8 mouse cellular contexts compared by ENCODE assay signal in the genomic region with DNA sequence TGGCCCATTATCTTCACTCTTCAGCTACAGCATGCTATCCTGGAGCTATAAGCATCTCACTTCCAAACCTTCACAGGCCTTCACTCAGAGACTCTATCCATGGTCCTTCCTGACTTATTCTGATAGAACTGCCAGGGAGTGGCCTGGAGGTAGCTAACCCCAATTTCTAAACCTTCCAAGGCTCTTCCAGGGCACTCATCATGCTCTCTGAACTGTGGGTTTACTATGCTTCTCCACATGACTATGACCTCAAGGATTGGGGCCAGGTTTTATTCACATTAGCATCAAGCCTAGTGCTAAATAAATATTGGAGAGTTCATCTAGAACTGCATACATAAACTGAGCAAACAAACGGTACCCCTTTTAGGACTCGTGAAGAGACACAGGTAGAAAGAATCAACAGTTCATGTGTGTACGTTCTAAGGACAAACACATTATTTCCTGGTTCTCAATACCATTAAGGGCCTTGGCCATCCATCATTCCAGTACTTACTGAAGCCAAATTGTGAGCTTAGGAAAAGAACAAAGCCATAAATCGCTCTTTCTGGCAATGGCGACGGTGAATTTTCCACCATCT. TPM values are rescaled to one million over a fixed set of nuclear protein-coding genes. Genes with fewer than 3 reads are reported as not detected.
DNase-seq lines count a peak whose midpoint lies in the region; ATAC-seq and TF ChIP-seq lines count a peak whose summit lies in the region.

No protein-coding gene starts in this region.

- H3K4me2 ChIP-seq in heart, embryonic 14.5 days (ENCODE audit: low read length), result peak overlapping the region; percentile 65
- peak overlapping the region; percentile 97 for H3K4me2 ChIP-seq in liver, postnatal 0 days (ENCODE audit: low read depth, low read length)

- H3K9ac ChIP-seq in heart, embryonic 14.5 days (ENCODE audit: low read length), result peak overlapping the region; percentile 95
- peak overlapping the region; percentile 76 for H3K9ac ChIP-seq in liver, postnatal 0 days (replicated peaks)

- no peak for TF ChIP-seq POLR2A in bone marrow, adult 2 months (IDR thresholded peaks at IDR 0.05; ENCODE audit: borderline replicate concordance, control insufficient read depth, low read depth, low read length)

- no peaks in the 10 kb centered on the region for H3K9me3 ChIP-seq in heart, embryonic 14.5 days (ENCODE audit: control insufficient read depth, low read length)
- H3K9me3 ChIP-seq in liver, postnatal 0 days (ENCODE audit: low read length), result no peaks in the 10 kb centered on the region

- DNase-seq in layer of hippocampus, adult 2 months (ENCODE audit: low spot score in 2 of 2), result no peak
- no peak for DNase-seq in layer of hippocampus, postnatal 36 days
- DNase-seq in liver, postnatal 0 days, result no peak
- no peak for DNase-seq in right cerebral cortex, adult 2 months (ENCODE audit: low spot score in 2 of 2)
- DNase-seq in Muller cell, postnatal 12 days (ENCODE audit: inconsistent ontology term), result no peak
- DNase-seq in thymus, postnatal 14 days, result no peak

- peak overlapping the region; percentile 100 for H3K27ac ChIP-seq in layer of hippocampus, adult 2 months
- no peak overlapping the region; the same call in 1 of the 2 replicates for H3K27ac ChIP-seq in bone marrow, adult 2 months (ENCODE audit: control insufficient read depth, insufficient read depth, low read depth, low read length, poor library complexity)
- peak overlapping the region; percentile 98 to 99 for H3K27ac ChIP-seq in heart, embryonic 14.5 days (replicated peaks in 1 of 2; ENCODE audit: control insufficient read depth in 1 of 2, insufficient read depth in 1 of 2, low read depth in 2 of 2, low read length in 2 of 2)
- peak overlapping the region; percentile 82 for H3K27ac ChIP-seq in liver, postnatal 0 days (ENCODE audit: low read depth)

- no peaks in the 10 kb centered on the region for H3K27me3 ChIP-seq in heart, embryonic 14.5 days (ENCODE audit: control insufficient read depth, insufficient read depth, low read length)
- H3K27me3 ChIP-seq in liver, postnatal 0 days (ENCODE audit: insufficient read depth, low read length), result no peaks in the 10 kb centered on the region

- ATAC-seq in heart, embryonic 14.5 days (ENCODE audit: insufficient number of reproducible peaks, insufficient read depth, low FRiP score, low read depth), result no peak
- no peak for ATAC-seq in liver, postnatal 0 days

- H3K36me3 ChIP-seq in heart, embryonic 14.5 days (ENCODE audit: control insufficient read depth, insufficient read depth, low read length), result peaks cover 10% of the 10 kb centered on the region
- no peaks in the 10 kb centered on the region for H3K36me3 ChIP-seq in liver, postnatal 0 days (replicated peaks; ENCODE audit: insufficient read depth, low read length)

- H3K4me1 ChIP-seq in bone marrow, adult 2 months (ENCODE audit: control insufficient read depth, insufficient read depth, low read length), result no peaks in the 10 kb centered on the region
- H3K4me1 ChIP-seq in heart, embryonic 14.5 days (ENCODE audit: control insufficient read depth in 2 of 2, insufficient read depth in 2 of 2, low read length in 2 of 2), result peaks cover 0 to 38% of the 10 kb centered on the region in 2 experiments; a peak in 2 of 4 replicates
- peaks cover 11% of the 10 kb centered on the region for H3K4me1 ChIP-seq in liver, postnatal 0 days (ENCODE audit: insufficient read depth)

- no peak for TF ChIP-seq EP300 in liver, postnatal 0 days (IDR thresholded peaks at IDR 0.05; ENCODE audit: low read depth)

- TF ChIP-seq CTCF in layer of hippocampus, adult 2 months (conservative IDR thresholded peaks at IDR 0.05), result no peak
- TF ChIP-seq CTCF in bone marrow, adult 2 months (IDR thresholded peaks at IDR 0.05; ENCODE audit: control insufficient read depth, insufficient read depth, low read length), result no peak
- no peak for TF ChIP-seq CTCF in liver, postnatal 0 days (IDR thresholded peaks at IDR 0.05; ENCODE audit: low read depth)

- WGBS in bone marrow, adult 2 months, result 2% methylated on average over 6 of the region's 6 CpGs
- 9% methylated on average over 6 of the region's 6 CpGs for WGBS in heart, embryonic 14.5 days
- WGBS in liver, postnatal 0 days (ENCODE audit: insufficient replicate concordance), result 7% methylated on average over 6 of the region's 6 CpGs

- peak overlapping the region; percentile 94 for H3K4me3 ChIP-seq in layer of hippocampus, adult 2 months
- peak overlapping the region; percentile 99 for H3K4me3 ChIP-seq in bone marrow, adult 2 months (replicated peaks; ENCODE audit: control insufficient read depth, low read depth, low read length)
- H3K4me3 ChIP-seq in heart, embryonic 14.5 days (ENCODE audit: control insufficient read depth in 1 of 2, insufficient read depth in 1 of 2, low read depth in 1 of 2, low read length in 2 of 2), result peak overlapping the region; percentile 80 to 93
- peak overlapping the region; percentile 76 for H3K4me3 ChIP-seq in liver, postnatal 0 days (ENCODE audit: low read depth, low read length)

RNA-seq across cellular contexts. Expression of gene Ttc3, which starts 0.7 kb away (rescaled TPM):
- total RNA-seq in layer of hippocampus, adult 2 months (2021), result 100 to 1,000 TPM; 794 to 837 TPM
- total RNA-seq in layer of hippocampus, postnatal 36 days (2021), result 100 to 1,000 TPM; 806 to 836 TPM
- 8.7 and 18.6 TPM in 2 replicates for polyA plus RNA-seq in bone marrow, adult 2 months (2011; ENCODE audit: insufficient read depth, insufficient read length, low replicate concordance, missing spikeins)
- polyA plus RNA-seq in heart, embryonic 14.5 days (2014; fragmentation: Nextera tagmentation; extraction: Ambion mirVana), result 186 and 200 TPM in 2 replicates
- polyA plus RNA-seq in liver, postnatal 0 days (2015; fragmentation: Nextera tagmentation; extraction: Ambion mirVana), result 16.1 and 17.4 TPM in 2 replicates

RNA-seq across cellular contexts. Expression of gene Pigp, which starts 2.0 kb away (rescaled TPM):
- 10 to 100 TPM; 39.8 to 42.8 TPM for total RNA-seq in layer of hippocampus, adult 2 months (2021)
- 10 to 100 TPM; 32.3 to 39.3 TPM for total RNA-seq in layer of hippocampus, postnatal 36 days (2021)
- 11.1 and 13.0 TPM in 2 replicates for polyA plus RNA-seq in bone marrow, adult 2 months (2011; ENCODE audit: insufficient read depth, insufficient read length, low replicate concordance, missing spikeins)
- 89.0 and 117 TPM in 2 replicates for polyA plus RNA-seq in heart, embryonic 14.5 days (2014; fragmentation: Nextera tagmentation; extraction: Ambion mirVana)
- polyA plus RNA-seq in liver, postnatal 0 days (2015; fragmentation: Nextera tagmentation; extraction: Ambion mirVana), result 84.6 and 95.6 TPM in 2 replicates

RNA-seq across cellular contexts. Expression of gene Ripply3, which starts 41.5 kb away (rescaled TPM):
- total RNA-seq in layer of hippocampus, adult 2 months (2021), result under 1 TPM in 1 of 2 experiments, not detected in 1; 0.29 TPM
- total RNA-seq in layer of hippocampus, postnatal 36 days (2021), result not detected
- 0.84 and 3.6 TPM in 2 replicates for polyA plus RNA-seq in bone marrow, adult 2 months (2011; ENCODE audit: insufficient read depth, insufficient read length, low replicate concordance, missing spikeins)
- 5.1 and 5.5 TPM in 2 replicates for polyA plus RNA-seq in heart, embryonic 14.5 days (2014; fragmentation: Nextera tagmentation; extraction: Ambion mirVana)
- polyA plus RNA-seq in liver, postnatal 0 days (2015; fragmentation: Nextera tagmentation; extraction: Ambion mirVana), result 1.4 and 2.1 TPM in 2 replicates

RNA-seq across cellular contexts. Expression of gene Hlcs, which starts 56.3 kb away (rescaled TPM):
- total RNA-seq in layer of hippocampus, adult 2 months (2021), result 10 to 100 TPM; 14.0 to 15.2 TPM
- total RNA-seq in layer of hippocampus, postnatal 36 days (2021), result 10 to 100 TPM; 12.8 to 13.0 TPM
- polyA plus RNA-seq in bone marrow, adult 2 months (2011; ENCODE audit: insufficient read depth, insufficient read length, low replicate concordance, missing spikeins), result 7.0 and 7.5 TPM in 2 replicates
- polyA plus RNA-seq in heart, embryonic 14.5 days (2014; fragmentation: Nextera tagmentation; extraction: Ambion mirVana), result 7.6 and 8.1 TPM in 2 replicates
- 2.3 and 2.9 TPM in 2 replicates for polyA plus RNA-seq in liver, postnatal 0 days (2015; fragmentation: Nextera tagmentation; extraction: Ambion mirVana)
